Mouse (Mus musculus) lung, postnatal 0 days (tissue): ENCODE measurements at regions not wholly inside any gene's neighbourhood (a gene's known extent, or its start where the extent isn't known, plus 50 kb on each side); places are given as distances from the start of the nearest gene placed in this dataset.

Experiments
- ATAC-seq: fragments of 200-750 bp; cut with Nextera tagmentation; 2 replicates; pipeline ENCODE4 v1.8.0; 2017; ENCODE audit warnings: moderate library complexity
- DNase-seq: peaks from one replicate; pipeline ENCODE4 v3.0.0-alpha.2; 2016; ENCODE audit warnings: low spot score
- H3K27ac ChIP-seq: fragments of 300-500 bp; sonication (generic); 2 replicates; pipeline ENCODE4 v1.5.1; 2014; ENCODE audit warnings: antibody characterized with exemption, mild to moderate bottlenecking, low read length, mixed read lengths
- H3K27me3 ChIP-seq: fragments of 300-500 bp; sonication (generic); replicated peaks from 2 replicates; pipeline ENCODE4 v1.6.1; 2014; ENCODE audit warnings: low read length, mixed read lengths; ENCODE audit not compliant: insufficient read depth
- H3K36me3 ChIP-seq: fragments of 300-500 bp; sonication (generic); 2 replicates; pipeline ENCODE4 v1.6.1; 2014; ENCODE audit warnings: low read length, mixed read lengths; ENCODE audit not compliant: insufficient read depth
- H3K4me1 ChIP-seq: fragments of 300-500 bp; sonication (generic); 2 replicates; pipeline ENCODE4 v1.6.1; 2014; ENCODE audit warnings: antibody characterized with exemption, low read depth, low read length, mixed read lengths; ENCODE audit not compliant: insufficient read depth
- H3K4me2 ChIP-seq: fragments of 300-500 bp; sonication (generic); replicated peaks from 2 replicates; pipeline ENCODE4 v1.6.1; 2014; ENCODE audit warnings: low read depth, mild to moderate bottlenecking, low read length, moderate library complexity, mixed read lengths
- H3K4me3 ChIP-seq: fragments of 300-500 bp; sonication (generic); 2 replicates; pipeline ENCODE4 v1.5.1; 2014; ENCODE audit warnings: low read depth, low read length
- H3K9ac ChIP-seq: fragments of 300-500 bp; sonication (generic); replicated peaks from 2 replicates; pipeline ENCODE4 v1.6.1; 2014; ENCODE audit warnings: low read depth, mild to moderate bottlenecking
- H3K9me3 ChIP-seq: fragments of 300-500 bp; sonication (generic); 2 replicates; pipeline ENCODE4 v1.6.1; 2016; ENCODE audit warnings: low read length, mixed read lengths
- CTCF ChIP-seq: IDR thresholded peaks from 2 replicates; pipeline ENCODE4 v1.5.1; 2016; ENCODE audit warnings: antibody characterized with exemption, mild to moderate bottlenecking
- EP300 ChIP-seq: IDR thresholded peaks from 2 replicates; pipeline ENCODE4 v1.6.1; 2016; ENCODE audit warnings: antibody characterized with exemption, mild to moderate bottlenecking, control low read depth
- WGBS: fragments of 180-500 bp; shearing (Covaris S2); extraction: QIAGEN DNeasy Blood & Tissue Kit; methylation state at CpG from one replicate; pipeline ENCODE4 v1.1.7; 2014; 5-methylcytosine and 5-hydroxymethylcytosine counted together

GRCm38 (mm10) chr3:66802538-66802937 is 178.7 kb upstream of the Rsrc1 start:
- ATAC-seq: no peak

GRCm38 (mm10) chr3:66806176-66806575 is 175.0 kb upstream of the Rsrc1 start:
- no peaks in the 10 kb centered on the region for H3K9me3 ChIP-seq
- H3K27ac ChIP-seq: no peak overlapping the region
- no peaks in the 10 kb centered on the region for H3K36me3 ChIP-seq
- H3K4me2 ChIP-seq: no peak overlapping the region
- H3K9ac ChIP-seq: no peak overlapping the region
- no peak overlapping the region for H3K4me3 ChIP-seq
- TF ChIP-seq CTCF: no peak
- no peak for TF ChIP-seq EP300
- 26% methylated on average over 1 of the region's 1 CpGs for whole genome bisulfite sequencing
- H3K27me3 ChIP-seq: no peaks in the 10 kb centered on the region
- H3K4me1 ChIP-seq: no peaks in the 10 kb centered on the region
- no peak for ATAC-seq
- DNase-seq: no peak

More at GRCm38 (mm10) chr3:66802538-66802937, 178.7 kb upstream of the Rsrc1 start:
- DNase-seq: no peak
- no peak for TF ChIP-seq EP300
- TF ChIP-seq CTCF: no peak
- Histone ChIP-seq H3K9me3 (no peaks in the 10 kb centered on the region), H3K4me1 (no peaks in the 10 kb centered on the region), H3K27me3 (no peaks in the 10 kb centered on the region), H3K4me2 (no peak overlapping the region), H3K4me3 (no peak overlapping the region), H3K27ac (no peak overlapping the region), H3K36me3 (no peaks in the 10 kb centered on the region), H3K9ac (no peak overlapping the region)
- 87% methylated on average over 5 of the region's 5 CpGs for WGBS

GRCm38 (mm10) chr3:66812686-66813445 is 168.3 kb upstream of the Rsrc1 start:
- Histone ChIP-seq H3K27me3 (no peaks in the 10 kb centered on the region), H3K27ac (no peak overlapping the region), H3K9me3 (no peaks in the 10 kb centered on the region), H3K4me2 (no peak overlapping the region), H3K36me3 (no peaks in the 10 kb centered on the region), H3K4me1 (no peaks in the 10 kb centered on the region), H3K4me3 (no peak overlapping the region), H3K9ac (no peak overlapping the region)
- DNase-seq: no peak
- ATAC-seq: no peak
- TF ChIP-seq CTCF (no peak), EP300 (no peak)
- WGBS: 60% methylated on average over 5 of the region's 5 CpGs

- WGBS: 78% methylated on average over 3 of the region's 3 CpGs
- Histone ChIP-seq H3K36me3 (no peaks in the 10 kb centered on the region), H3K4me2 (no peak overlapping the region), H3K27me3 (no peaks in the 10 kb centered on the region), H3K9me3 (no peaks in the 10 kb centered on the region), H3K4me3 (no peak overlapping the region), H3K27ac (no peak overlapping the region), H3K9ac (no peak overlapping the region), H3K4me1 (no peaks in the 10 kb centered on the region)
- ATAC-seq (no peak), DNase-seq (no peak)
- TF ChIP-seq EP300 (no peak), CTCF (no peak)
Observed at GRCm38 (mm10) chr3:66825761-66826160, 155.4 kb upstream of the Rsrc1 start.
